Mouse (Mus musculus): Measurements from ENCODE around the gene Milr1. TPM values are rescaled to one million over a fixed set of nuclear protein-coding genes. Genes with fewer than 3 reads are reported as not detected.

The Milr1 gene
- polyA plus RNA-seq, 1 experiment: 0.40 TPM

DNA sequence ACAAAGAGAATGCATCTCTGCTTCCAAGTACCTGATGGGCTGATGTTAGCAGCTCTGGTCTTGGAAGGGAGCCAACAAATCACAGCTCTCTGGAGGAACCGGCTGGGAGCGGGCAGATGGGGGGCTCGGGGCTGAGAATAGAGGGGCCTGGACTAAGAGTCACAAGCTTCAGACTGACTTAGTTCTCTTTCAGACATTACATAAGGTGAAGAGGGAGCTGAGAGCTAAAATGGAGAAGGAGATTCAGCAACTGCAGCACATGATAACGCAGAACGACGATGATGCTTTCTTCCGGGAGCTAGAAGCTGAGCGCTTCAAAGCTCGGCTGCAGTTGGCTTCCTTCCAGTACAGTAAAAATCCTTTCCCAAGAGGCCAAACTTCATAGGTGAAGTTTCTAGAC, 67.3 kb downstream of the Milr1 start:
- Histone ChIP-seq H3K9me3 (replicated peaks; ENCODE audit: control insufficient read depth, insufficient read depth, low read length, poor library complexity, severe bottlenecking) (no peaks in the 10 kb centered on the region), H3K4me3 (ENCODE audit: low read depth, low read length) (no peak overlapping the region), H3K27me3 (ENCODE audit: control insufficient read depth, insufficient read depth, low read length, poor library complexity, severe bottlenecking) (no peaks in the 10 kb centered on the region), H3K27ac (ENCODE audit: insufficient read depth, low read length) (no peak overlapping the region), H3K9ac (ENCODE audit: low read depth, poor library complexity, severe bottlenecking) (no peak overlapping the region), H3K36me3 (ENCODE audit: control insufficient read depth, insufficient read depth, low read length, poor library complexity, severe bottlenecking) (peaks cover 38% of the 10 kb centered on the region), H3K4me1 (ENCODE audit: control insufficient read depth, insufficient read depth, low read length) (no peaks in the 10 kb centered on the region)
- TF ChIP-seq EP300 (IDR thresholded peaks at IDR 0.05; ENCODE audit: insufficient read depth, low read depth, low read length) (no peak), CTCF (IDR thresholded peaks at IDR 0.05; ENCODE audit: low read depth, low read length) (no peak), POLR2A (IDR thresholded peaks at IDR 0.05; ENCODE audit: insufficient read depth, low read length) (no peak)

Other genes starting within 250 kb of the Milr1 start
- 28.8 and 31.3 TPM in 2 replicates for gene Tex2, start 137.8 kb upstream of the Milr1 start, polyA plus RNA-seq (2011; ENCODE audit: insufficient read depth, insufficient read length, low read depth, missing spikeins)
- gene Pecam1, start 598 bp upstream of the Milr1 start, polyA plus RNA-seq (2011; ENCODE audit: insufficient read depth, insufficient read length, low read depth, missing spikeins): 21.6 and 24.3 TPM in 2 replicates
- 11.9 and 12.3 TPM in 2 replicates for gene Polg2, start 28.3 kb downstream of the Milr1 start, polyA plus RNA-seq (2011; ENCODE audit: insufficient read depth, insufficient read length, low read depth, missing spikeins)
- gene Ddx5, start 38.0 kb downstream of the Milr1 start, polyA plus RNA-seq (2011; ENCODE audit: insufficient read depth, insufficient read length, low read depth, missing spikeins): 910 and 946 TPM in 2 replicates
- 29.5 and 30.6 TPM in 2 replicates for gene Cep95, start 38.0 kb downstream of the Milr1 start, polyA plus RNA-seq (2011; ENCODE audit: insufficient read depth, insufficient read length, low read depth, missing spikeins)
- gene Smurf2, start 169.5 kb downstream of the Milr1 start, polyA plus RNA-seq (2011; ENCODE audit: insufficient read depth, insufficient read length, low read depth, missing spikeins): 50.1 and 50.2 TPM in 2 replicates
- gene Kpna2, start 248.3 kb downstream of the Milr1 start, polyA plus RNA-seq (2011; ENCODE audit: insufficient read depth, insufficient read length, low read depth, missing spikeins): 487 and 560 TPM in 2 replicates